Mouse (Mus musculus): ENCODE data around the gene Olfr288. TPM values are rescaled to one million over a fixed set of nuclear protein-coding genes. Genes with fewer than 3 reads are reported as not detected.

Olfr288 gene
- polyA plus RNA-seq, 1 experiment = not detected

- H3K4me3 ChIP-seq (ENCODE audit: insufficient read depth, low read depth, low read length) = no peak overlapping the region
- no peak overlapping the region for H3K27ac ChIP-seq (ENCODE audit: insufficient read depth, low read depth, low read length)
- no peak for TF ChIP-seq CTCF (conservative IDR thresholded peaks at IDR 0.05; ENCODE audit: insufficient read depth, insufficient read length, low read depth, low read length)
- TF ChIP-seq POLR2A (IDR thresholded peaks at IDR 0.05; ENCODE audit: low read depth, low read length) = no peak
- WGBS = 78% methylated on average over 3 of the region's 3 CpGs
- DNase-seq = no peak
- H3K36me3 ChIP-seq (ENCODE audit: control insufficient read depth, insufficient read depth, low read length) = no peaks in the 10 kb centered on the region
- peaks cover 6% of the 10 kb centered on the region; the same call in 1 of the 2 replicates for H3K4me1 ChIP-seq (ENCODE audit: control insufficient read depth, insufficient read depth, low read length)
- H3K27me3 ChIP-seq (replicated peaks; ENCODE audit: control insufficient read depth, insufficient read depth, low read length) = no peaks in the 10 kb centered on the region
These were observed 47.0 kb downstream of the Olfr288 start for GRCm38 (mm10) chr15:98148356-98148755.

- DNase-seq = peak; percentile 96
- peak overlapping the region; percentile 44; the same call in 1 of the 2 replicates for H3K27ac ChIP-seq (ENCODE audit: insufficient read depth, low read depth, low read length)
- WGBS = 1% methylated on average over 38 of the region's 38 CpGs
These were observed 49.7 kb downstream of the Olfr288 start for GRCm38 (mm10) chr15:98145559-98146181.

GRCm38 (mm10) chr15:98144861-98145507, 50.4 kb downstream of the Olfr288 start:
- peaks cover 7% of the 10 kb centered on the region; the same call in 1 of the 2 replicates for H3K4me1 ChIP-seq (ENCODE audit: control insufficient read depth, insufficient read depth, low read length)
- peak overlapping the region; percentile 81 for H3K4me3 ChIP-seq (ENCODE audit: insufficient read depth, low read depth, low read length)
- DNase-seq = no peak
- under 1% methylated on average over 35 of the region's 36 CpGs for WGBS
- H3K27me3 ChIP-seq (replicated peaks; ENCODE audit: control insufficient read depth, insufficient read depth, low read length) = no peaks in the 10 kb centered on the region
- H3K27ac ChIP-seq (ENCODE audit: insufficient read depth, low read depth, low read length) = no peak overlapping the region
- TF ChIP-seq CTCF (conservative IDR thresholded peaks at IDR 0.05; ENCODE audit: insufficient read depth, insufficient read length, low read depth, low read length) (no peak), POLR2A (IDR thresholded peaks at IDR 0.05; ENCODE audit: low read depth, low read length) (no peak)
- no peaks in the 10 kb centered on the region for H3K36me3 ChIP-seq (ENCODE audit: control insufficient read depth, insufficient read depth, low read length)

More at GRCm38 (mm10) chr15:98145559-98146181, 49.7 kb downstream of the Olfr288 start:
- TF ChIP-seq CTCF (conservative IDR thresholded peaks at IDR 0.05; ENCODE audit: insufficient read depth, insufficient read length, low read depth, low read length) (no peak), POLR2A (IDR thresholded peaks at IDR 0.05; ENCODE audit: low read depth, low read length) (no peak)
- H3K4me1 ChIP-seq (ENCODE audit: control insufficient read depth, insufficient read depth, low read length) = peaks cover 6% of the 10 kb centered on the region; the same call in 1 of the 2 replicates
- peak overlapping the region; percentile 81 for H3K4me3 ChIP-seq (ENCODE audit: insufficient read depth, low read depth, low read length)
- no peaks in the 10 kb centered on the region for H3K27me3 ChIP-seq (replicated peaks; ENCODE audit: control insufficient read depth, insufficient read depth, low read length)
- H3K36me3 ChIP-seq (ENCODE audit: control insufficient read depth, insufficient read depth, low read length) = no peaks in the 10 kb centered on the region

GRCm38 (mm10) chr15:98142515-98142914, 52.8 kb downstream of the Olfr288 start:
- WGBS = 86% methylated on average over 10 of the region's 10 CpGs
- Histone ChIP-seq H3K27me3 (replicated peaks; ENCODE audit: control insufficient read depth, insufficient read depth, low read length) (no peaks in the 10 kb centered on the region), H3K27ac (ENCODE audit: insufficient read depth, low read depth, low read length) (no peak overlapping the region)

GRCm38 (mm10) chr15:98140809-98141208, 54.5 kb downstream of the Olfr288 start:
- peaks cover 8% of the 10 kb centered on the region; the same call in 1 of the 2 replicates for H3K4me1 ChIP-seq (ENCODE audit: control insufficient read depth, insufficient read depth, low read length)
- no peak overlapping the region for H3K4me3 ChIP-seq (ENCODE audit: insufficient read depth, low read depth, low read length)
- no peaks in the 10 kb centered on the region for H3K27me3 ChIP-seq (replicated peaks; ENCODE audit: control insufficient read depth, insufficient read depth, low read length)
- no peak overlapping the region for H3K27ac ChIP-seq (ENCODE audit: insufficient read depth, low read depth, low read length)
- TF ChIP-seq POLR2A (IDR thresholded peaks at IDR 0.05; ENCODE audit: low read depth, low read length) (no peak), CTCF (conservative IDR thresholded peaks at IDR 0.05; ENCODE audit: insufficient read depth, insufficient read length, low read depth, low read length) (no peak)
- no peak for DNase-seq
- WGBS = 71% methylated on average over 5 of the region's 5 CpGs
- no peaks in the 10 kb centered on the region for H3K36me3 ChIP-seq (ENCODE audit: control insufficient read depth, insufficient read depth, low read length)

More at GRCm38 (mm10) chr15:98142515-98142914, 52.8 kb downstream of the Olfr288 start:
- Histone ChIP-seq H3K36me3 (ENCODE audit: control insufficient read depth, insufficient read depth, low read length) (no peaks in the 10 kb centered on the region), H3K4me3 (ENCODE audit: insufficient read depth, low read depth, low read length) (no peak overlapping the region), H3K4me1 (ENCODE audit: control insufficient read depth, insufficient read depth, low read length) (peaks cover 9% of the 10 kb centered on the region; the same call in 1 of the 2 replicates)
- no peak for TF ChIP-seq CTCF (conservative IDR thresholded peaks at IDR 0.05; ENCODE audit: insufficient read depth, insufficient read length, low read depth, low read length)
- TF ChIP-seq POLR2A (IDR thresholded peaks at IDR 0.05; ENCODE audit: low read depth, low read length) = no peak
- DNase-seq = no peak

GRCm38 (mm10) chr15:98139763-98140162, 55.6 kb downstream of the Olfr288 start:
- no peak overlapping the region for H3K4me3 ChIP-seq (ENCODE audit: insufficient read depth, low read depth, low read length)
- TF ChIP-seq POLR2A (IDR thresholded peaks at IDR 0.05; ENCODE audit: low read depth, low read length) (no peak), CTCF (conservative IDR thresholded peaks at IDR 0.05; ENCODE audit: insufficient read depth, insufficient read length, low read depth, low read length) (no peak)
- H3K27me3 ChIP-seq (replicated peaks; ENCODE audit: control insufficient read depth, insufficient read depth, low read length) = no peaks in the 10 kb centered on the region
- WGBS = 45% methylated on average over 7 of the region's 7 CpGs
- no peaks in the 10 kb centered on the region for H3K36me3 ChIP-seq (ENCODE audit: control insufficient read depth, insufficient read depth, low read length)
- no peak overlapping the region for H3K27ac ChIP-seq (ENCODE audit: insufficient read depth, low read depth, low read length)
- peaks cover 6% of the 10 kb centered on the region; the same call in 1 of the 2 replicates for H3K4me1 ChIP-seq (ENCODE audit: control insufficient read depth, insufficient read depth, low read length)
- DNase-seq = no peak

- H3K36me3 ChIP-seq (ENCODE audit: control insufficient read depth, insufficient read depth, low read length) = no peaks in the 10 kb centered on the region
- 84% methylated on average over 9 of the region's 9 CpGs for WGBS
- no peaks in the 10 kb centered on the region for H3K27me3 ChIP-seq (replicated peaks; ENCODE audit: control insufficient read depth, insufficient read depth, low read length)
- TF ChIP-seq CTCF (conservative IDR thresholded peaks at IDR 0.05; ENCODE audit: insufficient read depth, insufficient read length, low read depth, low read length) (no peak), POLR2A (IDR thresholded peaks at IDR 0.05; ENCODE audit: low read depth, low read length) (no peak)
- DNase-seq = no peak
- H3K4me1 ChIP-seq (ENCODE audit: control insufficient read depth, insufficient read depth, low read length) = 0 out of 2 replicates have a peak, but pooled peaks cover 3% of the 10 kb centered on the region
- no peak overlapping the region for H3K4me3 ChIP-seq (ENCODE audit: insufficient read depth, low read depth, low read length)
- no peak overlapping the region for H3K27ac ChIP-seq (ENCODE audit: insufficient read depth, low read depth, low read length)
These were observed 58.5 kb downstream of the Olfr288 start for GRCm38 (mm10) chr15:98136871-98137270.

Other genes with a start within 250 kb of the Olfr288 start
- gene Tmem106c, start 231.3 kb downstream of the Olfr288 start, polyA plus RNA-seq (2012; rRNA removed) = 69.4 and 74.9 TPM in 2 replicates
- 0.01 TPM in 1 of 2 replicates, not detected in the other for gene Col2a1, start 190.8 kb downstream of the Olfr288 start, polyA plus RNA-seq (2012; rRNA removed)
- gene Pfkm, start 103.0 kb downstream of the Olfr288 start, polyA plus RNA-seq (2012; rRNA removed) = 44.8 and 56.2 TPM in 2 replicates
- 7.9 and 8.1 TPM in 2 replicates for gene Senp1, start 101.8 kb downstream of the Olfr288 start, polyA plus RNA-seq (2012; rRNA removed)
- gene Asb8, start 29.9 kb downstream of the Olfr288 start, polyA plus RNA-seq (2012; rRNA removed) = 46.8 and 52.5 TPM in 2 replicates
- gene Ccdc184, start 28.4 kb downstream of the Olfr288 start, polyA plus RNA-seq (2012; rRNA removed) = 0.19 and 0.45 TPM in 2 replicates
- gene Gm44579, start 25.4 kb upstream of the Olfr288 start, polyA plus RNA-seq (2012; rRNA removed) = not detected in 2 replicates
- gene Olfr287, start 25.5 kb upstream of the Olfr288 start, polyA plus RNA-seq (2012; rRNA removed) = not detected in 2 replicates
- gene Olfr286, start 38.9 kb upstream of the Olfr288 start, polyA plus RNA-seq (2012; rRNA removed) = not detected in 2 replicates
- gene H1fnt, start 61.8 kb upstream of the Olfr288 start, polyA plus RNA-seq (2012; rRNA removed) = 0.06 and 0.14 TPM in 2 replicates
- 3.0 and 3.1 TPM in 2 replicates for gene Zfp641, start 100.6 kb upstream of the Olfr288 start, polyA plus RNA-seq (2012; rRNA removed)
- gene Olfr285, start 121.8 kb upstream of the Olfr288 start, polyA plus RNA-seq (2012; rRNA removed) = not detected in 2 replicates
- gene Olfr284, start 145.4 kb upstream of the Olfr288 start, polyA plus RNA-seq (2012; rRNA removed) = not detected in 2 replicates
- gene Olfr283, start 185.4 kb upstream of the Olfr288 start, polyA plus RNA-seq (2012; rRNA removed) = not detected in 2 replicates
- gene Olfr282, start 235.7 kb upstream of the Olfr288 start, polyA plus RNA-seq (2012; rRNA removed) = not detected in 2 replicates